Mouse (Mus musculus): ENCODE results near the gene Atxn7l2. TPM values are rescaled to one million over a fixed set of nuclear protein-coding genes. Genes with fewer than 3 reads are reported as not detected.

Gene Atxn7l2
- total RNA-seq, 2 experiments from 2014 or later = 3.0 to 4.0 TPM

- ATAC-seq (replicated peaks; ENCODE audit: poor library complexity) = no peak
Observed at GRCm38 (mm10) chr3:108206731-108207375, 3.9 kb downstream of the Atxn7l2 start.

GRCm38 (mm10) chr3:108205601-108206000, 5.1 kb downstream of the Atxn7l2 start:
- no peak for ATAC-seq (replicated peaks; ENCODE audit: poor library complexity)

DNA sequence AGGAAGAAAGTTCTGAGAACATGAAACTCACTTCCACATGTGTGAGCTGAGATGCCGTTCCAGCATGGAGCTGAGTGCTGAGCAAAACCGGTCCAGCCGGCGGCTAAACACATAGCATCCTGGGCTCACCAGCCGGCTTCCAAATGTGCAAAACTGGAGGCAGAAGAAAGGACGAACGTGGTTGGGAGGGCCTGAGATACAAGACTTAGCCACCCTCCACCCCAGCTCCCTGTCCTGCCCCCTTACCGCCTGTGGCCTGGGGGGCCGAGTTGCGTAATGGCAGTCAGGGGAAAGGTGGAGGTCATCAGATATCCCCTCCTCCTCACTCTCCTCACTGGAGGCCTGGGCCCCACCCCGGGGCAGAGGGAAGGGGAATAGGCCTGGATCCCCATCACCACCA, 6.3 kb downstream of the Atxn7l2 start:
- ATAC-seq (replicated peaks; ENCODE audit: poor library complexity) = no peak

GRCm38 (mm10) chr3:108203621-108204325, 7.0 kb downstream of the Atxn7l2 start:
- peak; percentile 45 for ATAC-seq (replicated peaks; ENCODE audit: poor library complexity)

- no peak for ATAC-seq (replicated peaks; ENCODE audit: poor library complexity)
Observed at GRCm38 (mm10) chr3:108203212-108203611, 7.5 kb downstream of the Atxn7l2 start.

DNA sequence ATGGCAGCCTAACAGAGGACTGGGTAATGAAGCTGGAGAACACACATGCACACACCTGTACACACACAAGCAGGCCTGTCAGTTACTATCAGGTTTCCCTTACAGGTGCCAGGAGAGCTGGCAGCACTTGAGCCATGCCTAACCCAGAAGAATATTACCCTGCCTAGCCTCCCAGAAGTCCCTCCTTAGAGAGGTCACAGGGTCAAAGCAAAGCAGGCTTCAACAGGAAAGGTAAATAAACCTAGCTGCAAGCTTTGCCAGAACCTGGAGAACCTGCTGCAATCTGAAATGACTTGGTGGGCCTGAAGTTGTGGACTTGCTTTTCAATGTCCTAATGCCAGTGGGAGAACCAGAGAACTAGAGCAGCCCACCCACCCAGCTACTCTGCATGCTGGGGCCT, 8.2 kb downstream of the Atxn7l2 start:
- no peak for ATAC-seq (replicated peaks; ENCODE audit: poor library complexity)

- ATAC-seq (replicated peaks; ENCODE audit: poor library complexity) = peak; percentile 88
Observed at GRCm38 (mm10) chr3:108200329-108201323, 10.1 kb downstream of the Atxn7l2 start, which contains the start of gene Cyb561d1. Gene Cyb561d1 (minus strand): TSS chr3:108201212.

GRCm38 (mm10) chr3:108199231-108199630, 11.5 kb downstream of the Atxn7l2 start:
- no peak for ATAC-seq (replicated peaks; ENCODE audit: poor library complexity)

- ATAC-seq (replicated peaks; ENCODE audit: poor library complexity) = no peak
Observed at GRCm38 (mm10) chr3:108197066-108197497, 13.7 kb downstream of the Atxn7l2 start.

- ATAC-seq (replicated peaks; ENCODE audit: poor library complexity) = no peak
Observed at GRCm38 (mm10) chr3:108195941-108196590, 14.7 kb downstream of the Atxn7l2 start.

GRCm38 (mm10) chr3:108195287-108195686, 15.4 kb downstream of the Atxn7l2 start:
- ATAC-seq (replicated peaks; ENCODE audit: poor library complexity) = no peak

GRCm38 (mm10) chr3:108193686-108194085, 17.0 kb downstream of the Atxn7l2 start:
- ATAC-seq (replicated peaks; ENCODE audit: poor library complexity) = no peak

- ATAC-seq (replicated peaks; ENCODE audit: poor library complexity) = no peak
Observed at GRCm38 (mm10) chr3:108189897-108190296, 20.8 kb downstream of the Atxn7l2 start.

DNA sequence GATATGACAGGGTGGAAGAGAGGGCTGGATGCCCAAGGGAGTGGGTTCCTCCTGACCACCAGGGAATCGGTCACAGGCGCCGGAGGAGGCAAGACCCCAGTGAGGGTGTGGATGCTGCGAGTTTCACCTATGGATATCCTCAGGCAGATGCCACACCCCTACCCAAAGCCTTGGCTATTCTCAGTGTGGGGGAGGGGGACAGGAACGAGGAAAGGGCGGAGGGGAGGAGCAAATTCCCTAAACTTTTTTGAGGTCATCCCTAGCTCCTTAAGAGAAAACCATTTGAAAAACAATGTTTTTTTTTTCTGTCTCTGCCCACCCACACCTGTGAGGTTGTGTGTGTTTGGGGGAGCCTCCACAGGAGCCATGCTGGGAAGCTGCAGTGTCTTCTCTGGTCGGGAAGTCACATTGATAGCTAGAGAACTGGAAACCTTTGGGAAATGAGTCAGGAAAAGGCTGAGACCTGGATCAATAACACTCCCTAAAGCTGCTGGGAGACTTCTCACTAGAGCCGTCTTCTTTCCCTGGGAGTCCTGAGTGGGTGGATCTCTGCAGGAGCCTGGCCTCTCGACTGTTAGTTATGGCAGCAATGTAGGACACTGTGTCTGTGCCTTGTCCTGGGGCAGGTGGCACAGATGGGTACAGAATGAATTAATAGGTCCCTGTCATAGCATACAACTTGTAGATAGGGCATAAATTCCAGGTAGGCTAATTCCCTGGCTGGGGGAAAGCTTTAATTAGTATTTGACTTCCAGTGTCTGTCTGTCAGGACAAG, 21.8 kb downstream of the Atxn7l2 start:
- no peak for ATAC-seq (replicated peaks; ENCODE audit: poor library complexity)

- ATAC-seq (replicated peaks; ENCODE audit: poor library complexity) = peak; percentile 35
Observed at GRCm38 (mm10) chr3:108187111-108187795, 23.5 kb downstream of the Atxn7l2 start.

DNA sequence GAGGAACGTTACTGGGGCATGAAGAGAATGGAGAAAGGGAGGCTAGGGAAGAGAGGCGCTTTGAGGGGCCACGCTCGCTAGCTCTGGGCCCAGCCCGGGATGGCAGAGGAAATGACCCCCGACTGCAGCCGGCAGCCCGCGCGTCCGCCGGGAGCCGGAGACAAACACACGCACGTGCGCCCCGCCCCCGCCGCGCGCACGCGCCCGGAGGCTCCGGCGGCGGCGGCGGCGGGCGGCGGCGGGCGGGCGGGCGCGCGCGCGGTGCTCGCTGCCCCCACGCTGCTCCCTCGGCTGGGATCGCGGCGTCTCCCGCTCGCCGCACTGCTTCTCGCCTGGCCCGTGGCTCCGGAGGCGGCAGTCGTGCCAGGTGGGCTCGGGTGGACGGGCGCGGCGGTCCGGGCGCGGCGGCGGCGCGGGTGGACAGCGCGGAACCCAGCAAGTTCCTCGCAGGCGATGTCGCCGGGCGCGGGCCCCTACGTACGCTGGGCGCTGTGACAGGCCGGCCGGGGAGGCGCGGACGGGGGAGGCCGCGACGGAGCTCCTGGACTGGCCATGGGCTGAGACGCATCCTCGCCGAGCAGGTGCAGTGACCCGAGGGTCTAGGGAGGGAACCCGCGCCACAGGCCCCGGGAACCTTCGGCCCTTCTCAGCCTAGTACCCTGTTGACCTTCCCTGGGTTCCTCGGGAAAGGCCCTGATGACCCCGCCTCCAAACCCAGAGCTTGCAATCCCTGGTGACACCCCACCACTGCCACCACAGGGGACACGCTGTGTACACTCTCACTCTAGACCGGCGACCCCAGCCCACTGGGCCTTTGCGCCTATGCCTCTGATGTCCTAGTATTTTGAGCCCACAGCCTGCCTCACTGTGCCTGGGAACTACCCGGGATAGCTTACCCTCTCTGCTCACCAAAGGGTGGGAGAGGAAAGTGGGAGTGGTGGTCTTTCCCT, 24.4 kb downstream of the Atxn7l2 start, which contains the start of gene Amigo1:
Gene Amigo1 (plus strand): TSS at position 238 of the 950 bp plus-strand sequence.
- ATAC-seq (replicated peaks; ENCODE audit: poor library complexity) = peak; percentile 41

DNA sequence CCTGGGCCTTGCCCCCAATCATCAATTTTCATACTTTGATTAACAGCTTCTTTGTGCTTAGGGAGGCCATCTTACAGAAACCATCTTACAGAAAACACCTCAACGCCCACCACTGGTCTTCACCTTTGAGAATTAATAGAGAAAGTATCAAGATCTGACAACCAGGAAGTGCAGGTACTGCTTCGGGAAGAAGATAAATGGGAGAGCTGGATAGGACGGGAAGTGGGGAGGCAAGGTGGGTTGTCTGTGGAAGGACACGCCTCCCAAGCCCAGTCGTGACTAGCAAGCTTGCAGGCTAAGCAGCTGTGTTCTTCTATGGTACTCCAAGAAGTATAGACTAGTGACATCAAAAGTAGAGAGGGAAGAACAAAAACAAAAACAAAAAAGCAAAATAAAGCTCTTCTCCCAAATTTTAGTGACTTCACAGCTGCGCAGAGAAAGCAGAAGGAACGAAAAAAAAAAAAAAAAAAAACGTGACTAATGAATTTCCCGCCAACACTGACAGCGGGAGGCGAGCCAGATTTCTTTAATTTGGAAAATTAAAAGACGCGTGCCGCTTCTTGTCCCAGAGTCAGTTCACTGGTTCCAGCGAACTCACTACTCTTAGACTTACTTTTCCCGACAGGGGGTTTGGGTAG, 25.2 kb downstream of the Atxn7l2 start:
- ATAC-seq (replicated peaks; ENCODE audit: poor library complexity) = 0 out of 2 replicates have a peak, but pooled peaks have one; percentile 15
